Mouse (Mus musculus) spleen, adult 2 months (tissue): ENCODE results near the gene Btnl9.

ENCODE experiments used
- CTCF ChIP-seq: fragments of 200-500 bp; IDR thresholded peaks from 2 replicates; pipeline ENCODE4 v1.5.1; 2011; ENCODE audit warnings: mild to moderate bottlenecking, inconsistent platforms; ENCODE audit not compliant: insufficient read depth, insufficient read length, insufficient replicate concordance; ENCODE audit errors: extremely low read depth
- POLR2A ChIP-seq: fragments of 200-500 bp; IDR thresholded peaks from 2 replicates; pipeline ENCODE4 v1.6.1; 2011; ENCODE audit warnings: low read depth, low read length, inconsistent platforms

- TF ChIP-seq POLR2A (no peak), CTCF (no peak)
Measured at GRCm38 (mm10) chr11:49224455-49224854, 37.5 kb upstream of the Btnl9 start.
